Mouse (Mus musculus) lung, adult 2 months (tissue): ENCODE measurements at regions not wholly inside any gene's neighbourhood (a gene's known extent, or its start where the extent isn't known, plus 50 kb on each side); places are given as distances from the start of the nearest gene placed in this dataset.

Experiments used
- CTCF ChIP-seq: fragments of 200-500 bp; IDR thresholded peaks from 2 replicates; pipeline ENCODE4 v1.5.1; 2011; ENCODE audit warnings: mild to moderate bottlenecking, low read length, control low read depth; ENCODE audit not compliant: insufficient read depth
- POLR2A ChIP-seq: fragments of 200-500 bp; IDR thresholded peaks from 2 replicates; pipeline ENCODE4 v1.6.1; 2011; ENCODE audit warnings: low read depth, mild to moderate bottlenecking, control low read depth, low read length, borderline replicate concordance; ENCODE audit errors: extremely low read depth

DNA sequence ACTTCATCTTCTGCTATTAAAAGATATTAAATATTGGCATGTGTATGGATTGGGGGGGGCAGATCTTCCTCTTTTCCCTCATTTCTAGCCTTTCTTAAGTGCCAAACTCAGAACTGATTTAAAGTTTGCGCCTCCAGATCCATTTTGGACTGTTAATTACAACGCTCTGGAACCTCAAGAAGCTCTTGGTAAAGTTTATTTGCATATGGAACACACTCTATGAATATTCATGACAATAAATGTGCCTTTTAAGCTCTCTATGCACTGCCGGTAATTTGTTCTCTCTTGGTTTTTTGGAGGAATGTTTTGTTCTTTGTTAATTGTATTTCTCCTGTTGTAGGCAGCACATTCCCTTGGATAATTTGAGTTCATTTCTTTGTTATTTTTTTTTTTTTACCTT is 738.3 kb downstream of the Dach1 start:
- no peak for TF ChIP-seq CTCF
- no peak for TF ChIP-seq POLR2A
